Mouse (Mus musculus): ENCODE data around the gene Gm20403. TPM values are rescaled to one million over a fixed set of nuclear protein-coding genes. Genes with fewer than 3 reads are reported as not detected.

Gene Gm20403
- polyA plus RNA-seq (2014; fragmentation: Nextera tagmentation; extraction: Ambion mirVana) = not detected in 2 replicates

- Histone ChIP-seq H3K4me2 (ENCODE audit: low read length) (peak within 1 kb of the TSS; percentile 66), H3K27ac (replicated peaks in 1 of 2; ENCODE audit: control insufficient read depth in 1 of 2, insufficient read depth in 1 of 2, low read depth in 2 of 2, low read length in 2 of 2) (peak within 1 kb of the TSS; percentile 82 to 94), H3K27me3 (ENCODE audit: control insufficient read depth, insufficient read depth, low read length) (no peaks in the 10 kb centered on the region), H3K4me1 (ENCODE audit: control insufficient read depth in 2 of 2, insufficient read depth in 2 of 2, low read length in 2 of 2) (no peaks in the 10 kb centered on the region), H3K36me3 (ENCODE audit: control insufficient read depth, insufficient read depth, low read length) (peaks cover 5% of the 10 kb centered on the region; the same call in 1 of the 2 replicates), H3K9me3 (ENCODE audit: control insufficient read depth, low read length) (no peaks in the 10 kb centered on the region), H3K9ac (ENCODE audit: low read length) (peak within 1 kb of the TSS; percentile 83), H3K4me3 (ENCODE audit: control insufficient read depth in 1 of 2, insufficient read depth in 1 of 2, low read depth in 1 of 2, low read length in 2 of 2) (peak within 1 kb of the TSS; percentile 91 to 98)
- peak; percentile 44; the same call in 1 of the 2 replicates for ATAC-seq (ENCODE audit: insufficient number of reproducible peaks, insufficient read depth, low FRiP score, low read depth)
- WGBS = under 1% methylated on average over 48 of the region's 60 CpGs
These were observed at the start of gene Gm20403 for GRCm38 (mm10) chr12:54986052-54986717. TSS of gene Gm20403 (minus strand) at chr12:54986529.

GRCm38 (mm10) chr12:55027088-55027487, 40.8 kb upstream of the Gm20403 start:
- Histone ChIP-seq H3K36me3 (ENCODE audit: control insufficient read depth, insufficient read depth, low read length) (no peaks in the 10 kb centered on the region), H3K27me3 (ENCODE audit: control insufficient read depth, insufficient read depth, low read length) (no peaks in the 10 kb centered on the region), H3K4me3 (ENCODE audit: control insufficient read depth in 1 of 2, insufficient read depth in 1 of 2, low read depth in 1 of 2, low read length in 2 of 2) (no peak overlapping the region), H3K4me2 (ENCODE audit: low read length) (no peak overlapping the region), H3K27ac (replicated peaks in 1 of 2; ENCODE audit: control insufficient read depth in 1 of 2, insufficient read depth in 1 of 2, low read depth in 2 of 2, low read length in 2 of 2) (no peak overlapping the region), H3K9ac (ENCODE audit: low read length) (no peak overlapping the region), H3K9me3 (ENCODE audit: control insufficient read depth, low read length) (peaks cover 4% of the 10 kb centered on the region; the same call in 1 of the 2 replicates), H3K4me1 (ENCODE audit: control insufficient read depth in 2 of 2, insufficient read depth in 2 of 2, low read length in 2 of 2) (no peaks in the 10 kb centered on the region)
- WGBS = 34% methylated on average over 3 of the region's 3 CpGs
- no peak for ATAC-seq (ENCODE audit: insufficient number of reproducible peaks, insufficient read depth, low FRiP score, low read depth)

DNA sequence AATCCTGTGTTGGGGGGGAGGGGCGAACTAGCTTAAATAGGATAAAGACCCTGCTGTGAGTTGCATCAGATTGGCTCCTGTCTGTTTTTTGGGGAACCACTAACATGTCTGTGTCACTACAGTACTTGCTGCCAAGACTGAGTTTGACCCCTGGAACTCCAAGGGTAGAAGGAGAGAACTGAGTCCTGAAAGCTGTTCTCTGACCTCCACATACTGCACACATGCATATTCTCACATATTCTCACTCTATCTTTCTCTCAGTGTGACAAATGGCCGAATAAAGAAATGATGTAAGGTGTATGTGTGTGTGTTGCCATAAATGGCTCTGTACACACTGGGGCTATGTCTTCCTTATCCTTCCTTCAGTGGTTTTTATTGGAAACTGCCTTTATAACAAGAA, 37.0 kb upstream of the Gm20403 start:
- Histone ChIP-seq H3K4me3 (ENCODE audit: control insufficient read depth in 1 of 2, insufficient read depth in 1 of 2, low read depth in 1 of 2, low read length in 2 of 2) (no peak overlapping the region), H3K27me3 (ENCODE audit: control insufficient read depth, insufficient read depth, low read length) (no peaks in the 10 kb centered on the region), H3K9me3 (ENCODE audit: control insufficient read depth, low read length) (peaks cover 4% of the 10 kb centered on the region; the same call in 1 of the 2 replicates), H3K4me2 (ENCODE audit: low read length) (no peak overlapping the region), H3K27ac (replicated peaks in 1 of 2; ENCODE audit: control insufficient read depth in 1 of 2, insufficient read depth in 1 of 2, low read depth in 2 of 2, low read length in 2 of 2) (no peak overlapping the region), H3K36me3 (ENCODE audit: control insufficient read depth, insufficient read depth, low read length) (no peaks in the 10 kb centered on the region), H3K9ac (ENCODE audit: low read length) (no peak overlapping the region), H3K4me1 (ENCODE audit: control insufficient read depth in 2 of 2, insufficient read depth in 2 of 2, low read length in 2 of 2) (no peaks in the 10 kb centered on the region)
- WGBS = 69% methylated on average over 2 of the region's 2 CpGs
- no peak for ATAC-seq (ENCODE audit: insufficient number of reproducible peaks, insufficient read depth, low FRiP score, low read depth)

DNA sequence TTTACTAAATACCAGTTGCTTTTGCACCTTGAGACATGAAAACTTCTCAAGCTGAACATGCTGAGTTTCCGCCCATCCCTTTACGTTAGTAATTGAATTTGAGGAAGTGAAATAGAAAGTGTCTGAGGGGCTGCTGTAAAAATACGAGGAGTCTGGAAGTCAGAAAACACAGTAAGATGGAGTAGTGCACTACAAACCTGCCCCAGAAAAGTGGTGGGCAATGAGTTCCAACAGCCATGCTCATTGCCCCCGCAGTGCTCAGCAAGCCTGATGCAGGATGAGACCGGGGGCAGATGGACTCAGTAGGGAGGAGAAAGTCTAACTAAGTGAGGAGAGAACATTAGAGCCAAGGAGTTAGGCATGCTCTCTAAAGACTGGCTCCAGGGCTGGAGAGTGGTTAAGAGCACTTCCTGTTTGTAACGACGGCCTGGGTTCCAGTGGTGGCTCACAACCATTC, 33.1 kb upstream of the Gm20403 start:
- ATAC-seq (ENCODE audit: insufficient number of reproducible peaks, insufficient read depth, low FRiP score, low read depth) = no peak
- Histone ChIP-seq H3K4me1 (ENCODE audit: control insufficient read depth in 2 of 2, insufficient read depth in 2 of 2, low read length in 2 of 2) (no peaks in the 10 kb centered on the region), H3K4me2 (ENCODE audit: low read length) (no peak overlapping the region), H3K4me3 (ENCODE audit: control insufficient read depth in 1 of 2, insufficient read depth in 1 of 2, low read depth in 1 of 2, low read length in 2 of 2) (no peak overlapping the region), H3K9ac (ENCODE audit: low read length) (no peak overlapping the region), H3K27me3 (ENCODE audit: control insufficient read depth, insufficient read depth, low read length) (no peaks in the 10 kb centered on the region), H3K27ac (replicated peaks in 1 of 2; ENCODE audit: control insufficient read depth in 1 of 2, insufficient read depth in 1 of 2, low read depth in 2 of 2, low read length in 2 of 2) (no peak overlapping the region), H3K36me3 (ENCODE audit: control insufficient read depth, insufficient read depth, low read length) (no peaks in the 10 kb centered on the region), H3K9me3 (ENCODE audit: control insufficient read depth, low read length) (peaks cover 2% of the 10 kb centered on the region; the same call in 1 of the 2 replicates)
- WGBS = 82% methylated on average over 7 of the region's 7 CpGs

GRCm38 (mm10) chr12:55017119-55017721, 30.9 kb upstream of the Gm20403 start:
- WGBS = 73% methylated on average over 9 of the region's 9 CpGs
- Histone ChIP-seq H3K9ac (ENCODE audit: low read length) (no peak overlapping the region), H3K4me1 (ENCODE audit: control insufficient read depth in 2 of 2, insufficient read depth in 2 of 2, low read length in 2 of 2) (no peaks in the 10 kb centered on the region), H3K27ac (replicated peaks in 1 of 2; ENCODE audit: control insufficient read depth in 1 of 2, insufficient read depth in 1 of 2, low read depth in 2 of 2, low read length in 2 of 2) (no peak overlapping the region), H3K36me3 (ENCODE audit: control insufficient read depth, insufficient read depth, low read length) (no peaks in the 10 kb centered on the region), H3K9me3 (ENCODE audit: control insufficient read depth, low read length) (no peaks in the 10 kb centered on the region), H3K4me3 (ENCODE audit: control insufficient read depth in 1 of 2, insufficient read depth in 1 of 2, low read depth in 1 of 2, low read length in 2 of 2) (no peak overlapping the region), H3K27me3 (ENCODE audit: control insufficient read depth, insufficient read depth, low read length) (no peaks in the 10 kb centered on the region), H3K4me2 (ENCODE audit: low read length) (no peak overlapping the region)
- no peak for ATAC-seq (ENCODE audit: insufficient number of reproducible peaks, insufficient read depth, low FRiP score, low read depth)

- ATAC-seq (ENCODE audit: insufficient number of reproducible peaks, insufficient read depth, low FRiP score, low read depth) = no peak
These were observed 30.2 kb upstream of the Gm20403 start for GRCm38 (mm10) chr12:55016339-55017118.

GRCm38 (mm10) chr12:55015428-55015827, 29.1 kb upstream of the Gm20403 start:
- Histone ChIP-seq H3K36me3 (ENCODE audit: control insufficient read depth, insufficient read depth, low read length) (no peaks in the 10 kb centered on the region), H3K4me3 (ENCODE audit: control insufficient read depth in 1 of 2, insufficient read depth in 1 of 2, low read depth in 1 of 2, low read length in 2 of 2) (no peak overlapping the region), H3K9ac (ENCODE audit: low read length) (no peak overlapping the region), H3K27me3 (ENCODE audit: control insufficient read depth, insufficient read depth, low read length) (no peaks in the 10 kb centered on the region), H3K4me1 (ENCODE audit: control insufficient read depth in 2 of 2, insufficient read depth in 2 of 2, low read length in 2 of 2) (no peaks in the 10 kb centered on the region), H3K4me2 (ENCODE audit: low read length) (no peak overlapping the region), H3K9me3 (ENCODE audit: control insufficient read depth, low read length) (no peaks in the 10 kb centered on the region), H3K27ac (replicated peaks in 1 of 2; ENCODE audit: control insufficient read depth in 1 of 2, insufficient read depth in 1 of 2, low read depth in 2 of 2, low read length in 2 of 2) (no peak overlapping the region)
- 81% methylated on average over 5 of the region's 5 CpGs for WGBS
- ATAC-seq (ENCODE audit: insufficient number of reproducible peaks, insufficient read depth, low FRiP score, low read depth) = no peak

More at GRCm38 (mm10) chr12:55016339-55017118, 30.2 kb upstream of the Gm20403 start:
- Histone ChIP-seq H3K27ac (replicated peaks in 1 of 2; ENCODE audit: control insufficient read depth in 1 of 2, insufficient read depth in 1 of 2, low read depth in 2 of 2, low read length in 2 of 2) (no peak overlapping the region), H3K9me3 (ENCODE audit: control insufficient read depth, low read length) (no peaks in the 10 kb centered on the region), H3K4me2 (ENCODE audit: low read length) (no peak overlapping the region), H3K4me1 (ENCODE audit: control insufficient read depth in 2 of 2, insufficient read depth in 2 of 2, low read length in 2 of 2) (no peaks in the 10 kb centered on the region), H3K4me3 (ENCODE audit: control insufficient read depth in 1 of 2, insufficient read depth in 1 of 2, low read depth in 1 of 2, low read length in 2 of 2) (no peak overlapping the region), H3K36me3 (ENCODE audit: control insufficient read depth, insufficient read depth, low read length) (no peaks in the 10 kb centered on the region), H3K9ac (ENCODE audit: low read length) (no peak overlapping the region), H3K27me3 (ENCODE audit: control insufficient read depth, insufficient read depth, low read length) (no peaks in the 10 kb centered on the region)
- WGBS = 72% methylated on average over 8 of the region's 8 CpGs

Data from heart, embryonic 14.5 days (tissue).